Comparison of ENCODE assay signal across 17 mouse cellular contexts in the genomic region with DNA sequence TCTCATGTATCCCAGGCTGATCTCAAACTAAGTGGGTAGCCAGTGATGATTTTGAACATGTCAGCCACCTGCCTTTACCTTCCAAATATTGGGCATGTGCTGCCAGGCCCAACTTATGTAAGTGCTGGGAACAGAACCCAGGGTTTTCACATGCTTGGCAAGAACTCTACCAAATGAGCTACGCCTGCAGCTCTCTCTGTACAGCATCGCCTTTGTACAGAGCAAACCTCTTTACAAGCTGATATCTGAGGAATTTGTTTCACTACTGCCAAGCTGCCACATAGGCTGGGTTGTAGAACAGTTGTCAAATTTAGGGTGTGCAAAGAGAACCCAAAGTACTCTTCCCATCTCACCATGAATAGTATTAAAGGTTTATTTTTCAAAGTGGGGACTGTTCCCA.
DNase-seq lines count a peak whose midpoint lies in the region; ATAC-seq and TF ChIP-seq lines count a peak whose summit lies in the region.
"Had no signal": no experiment of that assay in that cellular context is flagged by ENCODE, and none has a peak within 500 bp of the region (broad histone marks: within the 10 kb centered on the region; RNA-seq: fewer than 3 reads in every experiment).

No protein-coding gene starts in this region.

- H3K27ac ChIP-seq in liver, adult 2 months (replicated peaks; ENCODE audit: insufficient read depth, low read depth, low read length): no peak overlapping the region
- H3K27ac ChIP-seq in liver, postnatal 0 days (ENCODE audit: low read depth): no peak overlapping the region
- H3K27ac ChIP-seq in heart, embryonic 15.5 days: peak overlapping the region; percentile 72
- H3K27ac ChIP-seq: hindbrain, postnatal 0 days; left cerebral cortex, adult 2 months; liver, embryonic 15.5 days; neural tube, embryonic 13.5 days had no signal

- H3K4me2 ChIP-seq in liver, postnatal 0 days (ENCODE audit: low read depth, low read length): no peak overlapping the region
- H3K4me2 ChIP-seq in heart, embryonic 15.5 days: no peak overlapping the region
- H3K4me2 ChIP-seq: liver, embryonic 15.5 days; neural tube, embryonic 13.5 days had no signal

- 56% methylated on average over 2 of the region's 2 CpGs for WGBS in liver, adult 2 months
- WGBS in liver, postnatal 0 days (ENCODE audit: insufficient replicate concordance): 71% methylated on average over 2 of the region's 2 CpGs
- WGBS in heart, embryonic 15.5 days: 36% methylated on average over 2 of the region's 2 CpGs

- no peaks in the 10 kb centered on the region for H3K27me3 ChIP-seq in liver, adult 2 months (ENCODE audit: control insufficient read depth, insufficient read depth, low read length)
- no peaks in the 10 kb centered on the region for H3K27me3 ChIP-seq in liver, postnatal 0 days (ENCODE audit: insufficient read depth, low read length)
- no peaks in the 10 kb centered on the region for H3K27me3 ChIP-seq in heart, embryonic 15.5 days
- H3K27me3 ChIP-seq: liver, embryonic 15.5 days; neural tube, embryonic 13.5 days; Patski had no signal

- H3K4me3 ChIP-seq in liver, adult 2 months (ENCODE audit: insufficient read depth, low read depth, low read length): no peak overlapping the region
- no peak overlapping the region for H3K4me3 ChIP-seq in liver, postnatal 0 days (ENCODE audit: low read depth, low read length)
- H3K4me3 ChIP-seq in heart, embryonic 15.5 days: no peak overlapping the region
- H3K4me3 ChIP-seq: left cerebral cortex, adult 2 months; liver, embryonic 15.5 days; neural tube, embryonic 13.5 days had no signal

- no peak for TF ChIP-seq POLR2A in liver, adult 2 months (IDR thresholded peaks at IDR 0.05; ENCODE audit: extremely low read depth, insufficient read depth, low read length)

- peak; percentile 90 for ATAC-seq in frontal cortex, adult (ENCODE audit: low TSS enrichment)
- no peak for ATAC-seq in liver, postnatal 0 days
- peak; percentile 74; the same call in 1 of the 2 replicates for ATAC-seq in heart, embryonic 15.5 days (replicated peaks; ENCODE audit: insufficient number of reproducible peaks, insufficient read depth, low FRiP score, low read depth)
- ATAC-seq: forebrain, embryonic 14.5 days; hindbrain, postnatal 0 days; Patski had no signal

- no peak overlapping the region for H3K9ac ChIP-seq in liver, adult 2 months (ENCODE audit: low read depth, low read length)
- H3K9ac ChIP-seq in liver, postnatal 0 days (replicated peaks): no peak overlapping the region
- H3K9ac ChIP-seq in heart, embryonic 15.5 days: no peak overlapping the region
- H3K9ac ChIP-seq: liver, embryonic 15.5 days; neural tube, embryonic 13.5 days had no signal

- TF ChIP-seq EP300 in liver, postnatal 0 days (IDR thresholded peaks at IDR 0.05; ENCODE audit: low read depth): no peak

- no peaks in the 10 kb centered on the region for H3K4me1 ChIP-seq in liver, adult 2 months (ENCODE audit: control insufficient read depth, insufficient read depth, low read length)
- H3K4me1 ChIP-seq in liver, postnatal 0 days (ENCODE audit: insufficient read depth): no peaks in the 10 kb centered on the region
- H3K4me1 ChIP-seq in heart, embryonic 15.5 days (replicated peaks): peaks cover 20% of the 10 kb centered on the region
- H3K4me1 ChIP-seq: liver, embryonic 15.5 days had no signal

- peaks cover 12% of the 10 kb centered on the region for H3K36me3 ChIP-seq in liver, adult 2 months (ENCODE audit: control insufficient read depth, insufficient read depth, low read length)
- no peaks in the 10 kb centered on the region for H3K36me3 ChIP-seq in liver, postnatal 0 days (replicated peaks; ENCODE audit: insufficient read depth, low read length)
- H3K36me3 ChIP-seq in heart, embryonic 15.5 days: no peaks in the 10 kb centered on the region
- H3K36me3 ChIP-seq: liver, embryonic 15.5 days; neural tube, embryonic 13.5 days had no signal

- DNase-seq in frontal cortex, postnatal 14 days (ENCODE audit: low spot score in 2 of 2): no peak
- DNase-seq in liver, adult 2 months (ENCODE audit: extremely low read depth, low read depth, low spot score): peak; percentile 16
- DNase-seq in liver, postnatal 0 days: no peak
- DNase-seq in left cerebral cortex, postnatal 36 days (ENCODE audit: low spot score in 2 of 2): peak; percentile 18 to 27
- DNase-seq in adrenal gland, postnatal 25 days: no peak
- DNase-seq in testis, postnatal 14 days (ENCODE audit: low spot score): no peak
- DNase-seq: cerebellum, postnatal 36 days; gastrocnemius, postnatal 36 days; kidney, adult 9 months had no signal

- no peaks in the 10 kb centered on the region for H3K79me2 ChIP-seq in liver, adult 2 months (ENCODE audit: control insufficient read depth, insufficient read depth, low read length)

- no peak for TF ChIP-seq CTCF in liver, adult 2 months (IDR thresholded peaks at IDR 0.05; ENCODE audit: low read depth, low read length)
- no peak for TF ChIP-seq CTCF in liver, postnatal 0 days (IDR thresholded peaks at IDR 0.05; ENCODE audit: low read depth)

- intact Hi-C loops in left cerebral cortex, postnatal 36 days (cut with DNase I): no loop called here

- H3K9me3 ChIP-seq in liver, postnatal 0 days (ENCODE audit: low read length): no peaks in the 10 kb centered on the region
- no peaks in the 10 kb centered on the region for H3K9me3 ChIP-seq in heart, embryonic 15.5 days (replicated peaks)
- H3K9me3 ChIP-seq: liver, embryonic 15.5 days; neural tube, embryonic 13.5 days had no signal

Comparison
In these comparisons a context has a peak if more than half of its experiments do, and no peak if none do; other contexts are left out.
1. DNase-seq: peak in liver, adult 2 months (single experiment) and left cerebral cortex, postnatal 36 days (2 of 2); none in frontal cortex, postnatal 14 days (0 of 2), liver, postnatal 0 days (single experiment), adrenal gland, postnatal 25 days (single experiment) and testis, postnatal 14 days (single experiment).